Mouse (Mus musculus): Measurements from ENCODE around the gene Elmo3.

The Elmo3 gene

GRCm38 (mm10) chr8:105354549-105354948 is 49.1 kb downstream of the Elmo3 start:
- DNase-seq (ENCODE audit: low spot score in 2 of 2): no peak

- no peak for DNase-seq (ENCODE audit: low spot score in 2 of 2)
These were observed 50.0 kb downstream of the Elmo3 start for GRCm38 (mm10) chr8:105355179-105356024.

- DNase-seq (ENCODE audit: low spot score in 2 of 2): no peak
These were observed 51.3 kb downstream of the Elmo3 start for GRCm38 (mm10) chr8:105356681-105357080.

GRCm38 (mm10) chr8:105359208-105359607 is 53.8 kb downstream of the Elmo3 start:
- no peak for DNase-seq (ENCODE audit: low spot score in 2 of 2)

- no peak for DNase-seq (ENCODE audit: low spot score in 2 of 2)
These were observed 54.2 kb downstream of the Elmo3 start for GRCm38 (mm10) chr8:105359646-105360045.

All from urinary bladder, adult 18-20 months (tissue).